Mouse (Mus musculus) G1E (cell line): ENCODE results near the gene Gadd45g.

Experiments
- CTCF ChIP-seq: IDR thresholded peaks from 2 replicates; pipeline ENCODE4 v1.5.1; 2012; ENCODE audit warnings: low read depth, low read length, inconsistent platforms, mixed read lengths
- GATA1 ChIP-seq: IDR thresholded peaks from 2 replicates; pipeline ENCODE4 v1.6.1; 2012; ENCODE audit warnings: borderline replicate concordance, low read length, inconsistent platforms, mixed read lengths
- TAL1 ChIP-seq: conservative IDR thresholded peaks from 2 replicates; pipeline ENCODE4 v1.6.1; 2012; ENCODE audit warnings: low read depth, low read length, inconsistent platforms, mixed read lengths

DNA sequence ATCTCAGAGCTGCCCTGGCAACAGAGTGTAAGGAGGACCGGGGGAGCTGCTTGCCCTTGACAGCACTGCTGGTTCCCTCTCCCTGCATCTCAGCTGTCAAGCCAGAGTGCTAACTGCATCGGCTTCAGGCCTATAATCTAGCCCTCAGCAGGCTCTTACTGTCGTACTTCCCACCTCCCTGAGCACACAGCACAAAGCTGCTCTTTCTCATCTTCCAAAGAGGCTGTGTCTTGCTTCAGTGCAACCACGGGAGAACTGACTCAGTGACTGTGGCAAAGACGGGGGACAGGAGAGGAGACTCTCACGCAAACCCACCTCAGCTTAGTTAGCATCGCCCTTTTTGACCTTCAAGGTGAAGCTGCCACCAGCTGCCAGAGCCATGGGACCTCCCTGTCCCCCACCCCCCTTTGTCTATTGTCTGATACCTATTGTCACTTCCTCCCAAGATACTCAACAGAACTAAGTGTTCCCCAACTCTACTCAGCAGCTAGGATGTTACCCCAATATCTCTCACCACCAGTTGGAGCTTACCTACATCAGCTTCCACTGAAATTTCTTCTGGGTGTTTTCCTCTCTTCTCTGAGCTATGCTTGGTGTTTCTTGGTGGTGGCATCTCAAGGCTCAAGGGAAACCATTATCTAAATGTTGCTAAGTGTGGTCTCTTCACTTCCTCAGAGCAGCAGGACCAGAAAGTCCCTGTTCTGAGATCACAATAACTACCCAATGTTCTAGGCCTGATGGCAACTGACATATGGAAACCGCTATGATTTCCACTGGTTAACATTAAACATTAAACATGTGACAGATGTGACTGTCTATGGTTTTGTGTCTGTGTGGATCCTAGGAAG lies 48.4 kb upstream of the Gadd45g start:
- TF ChIP-seq CTCF = no peak
- no peak for TF ChIP-seq TAL1
- no peak for TF ChIP-seq GATA1
